Mouse (Mus musculus): ENCODE results near the gene Gm9857.

Gene Gm9857

GRCm38 (mm10) chr3:108920442-108921070 is 19.7 kb downstream of the Gm9857 start:
- TF ChIP-seq NANOG (IDR thresholded peaks at IDR 0.05; ENCODE audit: borderline replicate concordance, low read length) = no peak
- no peak for TF ChIP-seq POU5F1 (IDR thresholded peaks at IDR 0.05; ENCODE audit: borderline replicate concordance, low read length)
- H3K36me3 ChIP-seq (ENCODE audit: insufficient read depth, low read length) = no peaks in the 10 kb centered on the region
- 0 out of 2 replicates have a peak, but pooled peaks cover 2% of the 10 kb centered on the region for H3K4me1 ChIP-seq (replicated peaks; ENCODE audit: low read depth, low read length)
- H3K4me3 ChIP-seq (replicated peaks; ENCODE audit: low read length) = no peak overlapping the region
- H3K27me3 ChIP-seq (ENCODE audit: insufficient read depth, low read length) = 0 out of 2 replicates have a peak, but pooled peaks cover 2% of the 10 kb centered on the region
- no peaks in the 10 kb centered on the region for H3K9me3 ChIP-seq (ENCODE audit: low read length)

DNA sequence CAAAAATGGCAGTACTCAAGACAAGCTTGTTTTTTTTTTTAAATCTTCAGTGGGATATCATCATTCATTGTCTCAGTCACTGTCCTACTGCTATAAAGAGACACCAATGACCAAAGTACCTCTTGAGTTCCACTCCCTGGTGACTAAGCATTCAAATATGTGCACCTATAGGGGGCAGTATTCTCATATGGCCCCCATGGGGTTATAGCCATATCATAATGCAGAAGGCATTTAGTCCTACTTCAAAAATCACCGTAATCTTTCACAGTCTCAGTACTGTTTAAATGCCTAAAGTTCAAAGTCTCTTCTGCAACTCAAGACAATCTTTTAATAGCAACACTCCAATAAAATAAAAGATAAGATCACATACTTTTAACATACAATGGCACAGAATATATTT is 21.4 kb downstream of the Gm9857 start:
- H3K4me1 ChIP-seq (replicated peaks; ENCODE audit: low read depth, low read length) = peaks cover 11% of the 10 kb centered on the region
- H3K4me3 ChIP-seq (replicated peaks; ENCODE audit: low read length) = no peak overlapping the region
- H3K27me3 ChIP-seq (ENCODE audit: insufficient read depth, low read length) = 0 out of 2 replicates have a peak, but pooled peaks cover 2% of the 10 kb centered on the region
- no peaks in the 10 kb centered on the region for H3K9me3 ChIP-seq (ENCODE audit: low read length)
- TF ChIP-seq CTCF (conservative IDR thresholded peaks at IDR 0.05; ENCODE audit: low read length) = no peak; the same call in 1 of the 2 replicates
- no peak for TF ChIP-seq POU5F1 (IDR thresholded peaks at IDR 0.05; ENCODE audit: borderline replicate concordance, low read length)
- TF ChIP-seq NANOG (IDR thresholded peaks at IDR 0.05; ENCODE audit: borderline replicate concordance, low read length) = no peak
- H3K36me3 ChIP-seq (ENCODE audit: insufficient read depth, low read length) = no peaks in the 10 kb centered on the region

DNA sequence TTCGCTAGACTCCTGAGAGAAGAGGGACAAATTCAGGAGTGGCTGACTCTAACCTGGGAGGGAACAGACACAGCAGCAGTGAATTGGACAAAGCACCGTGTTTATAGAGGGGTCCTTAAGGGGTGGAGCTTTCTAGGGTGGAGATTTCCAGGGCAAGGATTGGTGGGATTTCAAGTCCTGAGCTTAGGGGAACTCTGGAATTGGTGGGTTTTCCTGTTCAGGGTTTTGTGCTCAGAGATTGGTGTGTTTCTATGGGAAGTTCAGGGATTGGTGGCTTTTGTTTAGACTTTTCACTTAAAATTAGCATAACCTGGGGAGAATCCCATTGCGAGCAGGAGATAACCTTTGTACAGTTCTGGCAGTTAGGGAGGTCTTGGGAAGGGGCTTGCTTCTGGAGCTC is 22.3 kb downstream of the Gm9857 start:
- Histone ChIP-seq H3K4me3 (replicated peaks; ENCODE audit: low read length) (no peak overlapping the region), H3K4me1 (replicated peaks; ENCODE audit: low read depth, low read length) (peaks cover 17% of the 10 kb centered on the region), H3K27me3 (ENCODE audit: insufficient read depth, low read length) (0 out of 2 replicates have a peak, but pooled peaks cover 2% of the 10 kb centered on the region), H3K36me3 (ENCODE audit: insufficient read depth, low read length) (no peaks in the 10 kb centered on the region), H3K9me3 (ENCODE audit: low read length) (no peaks in the 10 kb centered on the region)
- TF ChIP-seq POU5F1 (IDR thresholded peaks at IDR 0.05; ENCODE audit: borderline replicate concordance, low read length) = no peak
- TF ChIP-seq CTCF (conservative IDR thresholded peaks at IDR 0.05; ENCODE audit: low read length) = no peak
- no peak for TF ChIP-seq NANOG (IDR thresholded peaks at IDR 0.05; ENCODE audit: borderline replicate concordance, low read length)

GRCm38 (mm10) chr3:108916857-108917256 is 23.4 kb downstream of the Gm9857 start:
- TF ChIP-seq NANOG (IDR thresholded peaks at IDR 0.05; ENCODE audit: borderline replicate concordance, low read length) (no peak), CTCF (conservative IDR thresholded peaks at IDR 0.05; ENCODE audit: low read length) (no peak), POU5F1 (IDR thresholded peaks at IDR 0.05; ENCODE audit: borderline replicate concordance, low read length) (no peak)
- Histone ChIP-seq H3K9me3 (ENCODE audit: low read length) (no peaks in the 10 kb centered on the region), H3K27me3 (ENCODE audit: insufficient read depth, low read length) (0 out of 2 replicates have a peak, but pooled peaks cover 2% of the 10 kb centered on the region), H3K4me3 (replicated peaks; ENCODE audit: low read length) (no peak overlapping the region), H3K4me1 (replicated peaks; ENCODE audit: low read depth, low read length) (peaks cover 27% of the 10 kb centered on the region), H3K36me3 (ENCODE audit: insufficient read depth, low read length) (no peaks in the 10 kb centered on the region)

- Histone ChIP-seq H3K27me3 (ENCODE audit: insufficient read depth, low read length) (0 out of 2 replicates have a peak, but pooled peaks cover 2% of the 10 kb centered on the region), H3K4me1 (replicated peaks; ENCODE audit: low read depth, low read length) (peaks cover 27% of the 10 kb centered on the region), H3K9me3 (ENCODE audit: low read length) (no peaks in the 10 kb centered on the region), H3K36me3 (ENCODE audit: insufficient read depth, low read length) (no peaks in the 10 kb centered on the region), H3K4me3 (replicated peaks; ENCODE audit: low read length) (no peak overlapping the region)
- TF ChIP-seq NANOG (IDR thresholded peaks at IDR 0.05; ENCODE audit: borderline replicate concordance, low read length) (no peak), POU5F1 (IDR thresholded peaks at IDR 0.05; ENCODE audit: borderline replicate concordance, low read length) (no peak), CTCF (conservative IDR thresholded peaks at IDR 0.05; ENCODE audit: low read length) (no peak)
Observed at GRCm38 (mm10) chr3:108915999-108916398, 24.2 kb downstream of the Gm9857 start.

DNA sequence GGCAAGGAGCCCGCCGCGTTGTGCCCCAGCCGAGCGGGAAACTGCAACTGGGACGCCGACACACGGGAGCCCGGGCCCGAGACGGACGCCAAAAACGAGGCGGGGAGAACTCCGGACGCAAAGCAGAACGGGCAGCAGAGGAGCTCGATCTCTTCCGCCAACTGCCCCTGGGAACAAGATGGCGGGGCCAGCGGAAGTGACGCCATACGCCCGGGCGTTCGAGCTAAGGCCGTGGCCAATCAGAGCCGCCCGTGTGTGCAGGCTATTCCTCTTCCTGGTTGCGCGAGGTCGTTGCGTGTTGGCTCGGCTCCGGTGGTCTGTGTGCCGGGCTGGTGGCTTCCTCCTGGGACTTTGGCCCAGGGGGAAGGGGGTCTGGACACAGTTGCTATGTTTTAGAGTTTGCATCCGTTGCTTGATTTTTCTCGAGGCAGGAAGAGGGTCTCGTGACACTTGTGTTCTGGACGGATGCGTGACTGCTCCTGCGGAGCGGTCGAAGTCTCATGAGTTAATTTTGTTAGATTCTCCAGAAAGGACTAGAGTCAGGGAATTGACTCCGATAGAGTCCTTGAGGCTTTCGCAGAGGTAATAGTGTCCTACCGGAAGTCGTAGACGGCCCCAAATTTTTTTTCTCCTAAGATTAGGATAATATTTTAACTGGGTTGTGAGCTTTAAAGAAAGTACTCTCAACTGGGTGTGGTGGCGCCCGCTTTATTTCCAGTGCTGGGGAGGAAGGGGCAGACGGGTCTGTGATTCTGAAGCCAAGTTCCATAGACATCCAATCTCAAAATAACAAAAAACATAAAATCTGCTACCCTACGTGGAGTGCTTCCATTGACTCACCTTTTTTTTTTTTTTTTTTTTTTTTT is 28.5 kb downstream of the Gm9857 start, which contains the start of gene Prpf38b:
TSS of gene Prpf38b (minus strand) at position 180 of the 866 bp plus-strand sequence.
- H3K4me1 ChIP-seq (replicated peaks; ENCODE audit: low read depth, low read length) = peaks cover 35% of the 10 kb centered on the region
- no peak for TF ChIP-seq CTCF (conservative IDR thresholded peaks at IDR 0.05; ENCODE audit: low read length)
- TF ChIP-seq NANOG (IDR thresholded peaks at IDR 0.05; ENCODE audit: borderline replicate concordance, low read length) = no peak
- TF ChIP-seq POU5F1 (IDR thresholded peaks at IDR 0.05; ENCODE audit: borderline replicate concordance, low read length) = no peak

GRCm38 (mm10) chr3:108911081-108911547 is 29.1 kb downstream of the Gm9857 start:
- no peak for TF ChIP-seq NANOG (IDR thresholded peaks at IDR 0.05; ENCODE audit: borderline replicate concordance, low read length)
- no peak for TF ChIP-seq POU5F1 (IDR thresholded peaks at IDR 0.05; ENCODE audit: borderline replicate concordance, low read length)
- TF ChIP-seq CTCF (conservative IDR thresholded peaks at IDR 0.05; ENCODE audit: low read length) = no peak
- peaks cover 41% of the 10 kb centered on the region for H3K36me3 ChIP-seq (ENCODE audit: insufficient read depth, low read length)

More for the DNA sequence above, 28.5 kb downstream of the Gm9857 start, which contains the start of gene Prpf38b:
- Histone ChIP-seq H3K9me3 (ENCODE audit: low read length) (peaks cover 22% of the 10 kb centered on the region; the same call in 1 of the 2 replicates), H3K4me3 (replicated peaks; ENCODE audit: low read length) (peak within 1 kb of the TSS; percentile 94), H3K27me3 (ENCODE audit: insufficient read depth, low read length) (no peaks in the 10 kb centered on the region), H3K36me3 (ENCODE audit: insufficient read depth, low read length) (peaks cover 35% of the 10 kb centered on the region)

More at GRCm38 (mm10) chr3:108911081-108911547, 29.1 kb downstream of the Gm9857 start:
- Histone ChIP-seq H3K27me3 (ENCODE audit: insufficient read depth, low read length) (no peaks in the 10 kb centered on the region), H3K9me3 (ENCODE audit: low read length) (peaks cover 24% of the 10 kb centered on the region; the same call in 1 of the 2 replicates), H3K4me1 (replicated peaks; ENCODE audit: low read depth, low read length) (peaks cover 35% of the 10 kb centered on the region), H3K4me3 (replicated peaks; ENCODE audit: low read length) (peak overlapping the region; percentile 94)
